Mouse (Mus musculus): ENCODE results near the gene Flcn.

Flcn gene

DNA sequence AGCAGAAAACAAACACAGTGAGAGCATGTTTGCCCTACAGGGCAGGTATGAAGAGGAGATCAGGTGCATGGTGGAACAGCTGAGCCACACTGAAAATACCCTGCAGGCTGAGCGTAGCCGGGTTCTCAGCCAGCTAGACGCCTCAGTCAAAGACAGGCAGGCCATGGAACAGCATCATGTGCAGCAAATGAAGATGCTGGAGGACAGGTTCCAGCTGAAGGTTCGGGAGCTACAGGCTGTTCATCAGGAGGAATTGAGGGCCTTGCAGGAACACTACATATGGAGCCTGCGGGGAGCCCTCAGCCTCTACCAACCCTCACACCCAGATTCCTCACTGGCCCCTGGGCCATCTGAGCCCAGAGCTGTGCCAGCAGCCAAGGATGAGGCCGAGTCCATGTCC is 49.0 kb downstream of the Flcn start:
- DNase-seq, result no peak

DNA sequence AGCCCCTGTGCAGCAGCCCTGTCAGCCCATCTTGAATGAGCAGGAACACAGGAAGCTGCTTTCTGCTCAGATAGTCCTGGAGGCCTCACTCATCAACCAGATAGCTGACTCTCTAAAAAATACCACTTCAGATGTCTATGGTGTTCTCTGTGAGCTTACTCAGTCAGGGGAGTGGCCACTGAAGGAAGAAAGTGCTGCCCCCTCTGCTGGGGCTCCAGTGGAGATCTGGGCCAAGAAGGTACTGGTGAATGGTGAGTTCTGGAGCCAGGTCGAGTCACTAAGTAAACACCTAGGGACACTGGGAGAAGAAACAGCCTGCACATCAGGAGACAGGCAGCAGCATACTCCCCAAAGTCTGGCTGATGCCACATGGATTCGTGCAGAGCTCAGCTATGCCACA is 50.2 kb downstream of the Flcn start:
- no peak for DNase-seq

- DNase-seq, result peak; percentile 35
Measured at GRCm38 (mm10) chr11:59759178-59759577, 50.6 kb downstream of the Flcn start.

DNA sequence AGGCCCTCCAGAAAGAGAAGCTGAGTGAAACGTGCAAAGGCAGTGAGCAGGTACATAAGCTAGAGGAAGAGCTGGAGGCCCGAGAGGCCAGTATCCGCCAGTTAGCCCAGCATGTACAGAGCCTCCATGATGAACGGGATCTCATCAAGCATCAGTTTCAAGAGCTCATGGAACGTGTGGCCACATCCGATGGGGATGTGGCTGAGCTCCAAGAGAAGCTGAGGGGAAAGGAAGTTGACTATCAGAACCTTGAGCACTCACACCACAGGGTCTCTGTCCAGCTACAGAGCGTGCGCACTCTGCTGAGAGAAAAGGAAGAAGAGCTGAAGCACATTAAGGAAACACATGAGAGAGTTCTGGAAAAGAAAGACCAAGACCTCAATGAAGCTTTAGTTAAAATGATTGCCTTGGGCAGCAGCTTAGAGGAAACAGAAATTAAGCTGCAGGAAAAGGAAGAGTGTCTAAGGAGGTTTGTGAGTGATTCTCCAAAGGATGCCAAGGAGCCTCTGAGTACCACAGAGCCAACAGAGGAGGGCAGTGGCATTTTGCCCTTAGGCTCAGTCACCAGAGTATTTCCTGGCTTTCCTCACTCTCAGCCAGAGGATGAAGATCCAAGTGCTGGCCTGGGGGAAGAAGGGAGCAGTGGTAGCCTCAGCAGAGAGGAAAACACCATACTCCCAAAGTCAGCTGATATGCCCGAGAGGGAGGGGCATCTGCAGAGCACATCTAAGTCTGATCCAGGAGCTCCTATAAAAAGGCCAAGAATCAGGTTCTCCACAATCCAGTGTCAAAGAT is 51.4 kb downstream of the Flcn start:
- DNase-seq, result no peak

GRCm38 (mm10) chr11:59756351-59756750 is 53.5 kb downstream of the Flcn start:
- DNase-seq, result no peak

- DNase-seq, result no peak
Measured at GRCm38 (mm10) chr11:59754504-59754903, 55.3 kb downstream of the Flcn start.

DNA sequence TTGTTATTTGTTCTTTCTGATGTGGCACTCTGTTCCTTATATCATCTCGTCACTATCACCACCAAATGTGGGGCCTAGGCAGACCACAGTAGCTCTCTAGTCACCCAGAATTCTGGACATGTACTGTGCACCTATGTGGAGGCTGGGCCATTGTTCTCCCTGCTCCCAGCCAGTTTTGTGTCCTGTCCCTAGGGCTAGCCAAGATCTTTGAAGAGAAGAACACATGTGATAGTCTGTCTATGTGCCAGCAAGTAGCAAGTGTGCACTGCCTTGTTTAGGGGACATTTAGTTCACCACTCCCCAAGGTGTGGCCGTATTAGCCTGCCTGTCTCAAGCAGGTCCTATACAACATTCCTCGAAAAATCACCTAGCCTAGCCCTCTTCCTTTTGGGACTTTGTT is 60.8 kb downstream of the Flcn start:
- no peak for DNase-seq

GRCm38 (mm10) chr11:59746614-59747013 is 63.2 kb downstream of the Flcn start:
- DNase-seq, result peak; percentile 40

GRCm38 (mm10) chr11:59745851-59746250 is 64.0 kb downstream of the Flcn start:
- DNase-seq, result no peak

GRCm38 (mm10) chr11:59744374-59744773 is 65.4 kb downstream of the Flcn start:
- DNase-seq, result no peak

DNA sequence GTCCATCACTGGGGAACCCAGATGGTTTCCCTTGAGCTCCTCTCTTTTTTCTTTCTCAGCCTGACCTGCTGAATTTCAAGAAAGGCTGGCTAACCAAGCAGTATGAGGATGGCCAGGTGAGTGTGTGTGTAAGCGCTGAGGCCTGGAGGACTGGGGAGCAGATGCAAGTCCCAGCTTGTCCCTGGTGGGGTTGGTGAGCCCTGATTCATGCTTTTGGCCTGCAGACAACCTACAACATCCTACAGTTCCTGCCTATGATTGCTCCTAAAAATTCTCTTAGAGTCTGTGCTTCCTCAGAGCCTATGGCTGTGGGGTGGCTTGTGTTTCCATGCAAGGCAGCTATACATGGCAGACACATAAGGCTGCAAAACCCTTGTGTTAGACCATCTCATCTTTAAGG is 66.1 kb downstream of the Flcn start:
- no peak for DNase-seq

GRCm38 (mm10) chr11:59743307-59743706 is 66.5 kb downstream of the Flcn start:
- DNase-seq, result no peak

- no peak for DNase-seq
Measured at GRCm38 (mm10) chr11:59741915-59742314, 67.9 kb downstream of the Flcn start.

All from kidney, adult 11 months (tissue).